Mouse (Mus musculus): ENCODE measurements around the gene Foxn3. TPM values are rescaled to one million over a fixed set of nuclear protein-coding genes. Genes with fewer than 3 reads are reported as not detected.

Gene Foxn3
- polyA plus RNA-seq, 1 experiment from 2014 or later = 94.3 TPM

- ATAC-seq (0 out of 2 replicates have a peak, but pooled peaks have one; percentile 25), DNase-seq (ENCODE audit: low spot score) (peak; percentile 56)
- TF ChIP-seq EP300 (IDR thresholded peaks at IDR 0.05) (no peak), CTCF (IDR thresholded peaks at IDR 0.05) (no peak)
These were observed 187.4 kb downstream of the Foxn3 start for GRCm38 (mm10) chr12:99375878-99376454.

DNA sequence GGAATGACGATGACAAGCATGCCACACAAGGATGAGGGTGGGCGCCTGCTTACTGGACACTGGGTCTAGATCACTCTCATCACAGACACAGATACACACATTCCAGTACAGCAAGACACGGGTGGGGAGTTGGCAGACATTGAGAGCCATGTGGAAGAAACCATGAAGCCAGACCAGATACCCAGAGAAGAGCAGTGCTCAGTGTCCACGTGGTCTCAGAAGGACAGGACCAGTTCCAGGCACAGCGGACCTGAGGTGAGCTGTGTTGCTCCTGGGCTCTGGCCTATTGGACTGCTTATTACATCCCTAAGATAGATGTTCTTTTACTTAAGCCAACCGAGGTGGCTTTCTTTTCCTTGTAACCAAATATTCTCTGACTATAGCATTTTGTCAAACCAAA is 188.0 kb downstream of the Foxn3 start:
- 88% methylated on average over 6 of the region's 6 CpGs for WGBS
- no peaks in the 10 kb centered on the region for H3K36me3 ChIP-seq (ENCODE audit: insufficient read depth, low read length)
- H3K4me1 ChIP-seq (ENCODE audit: insufficient read depth, low read depth, low read length) = peaks cover 2% of the 10 kb centered on the region; the same call in 1 of the 2 replicates
- DNase-seq (ENCODE audit: low spot score) (no peak), ATAC-seq (no peak)
- H3K4me3 ChIP-seq (ENCODE audit: low read depth, low read length) = no peak overlapping the region
- H3K9ac ChIP-seq (replicated peaks; ENCODE audit: low read depth) = no peak overlapping the region
- no peak overlapping the region for H3K4me2 ChIP-seq (replicated peaks; ENCODE audit: low read depth, low read length)
- no peaks in the 10 kb centered on the region for H3K27me3 ChIP-seq (replicated peaks; ENCODE audit: insufficient read depth, low read length)
- TF ChIP-seq CTCF (IDR thresholded peaks at IDR 0.05) (no peak), EP300 (IDR thresholded peaks at IDR 0.05) (no peak)
- no peak overlapping the region for H3K27ac ChIP-seq (ENCODE audit: low read length)
- H3K9me3 ChIP-seq (ENCODE audit: low read length) = no peaks in the 10 kb centered on the region

More at GRCm38 (mm10) chr12:99375878-99376454, 187.4 kb downstream of the Foxn3 start:
- Histone ChIP-seq H3K9me3 (ENCODE audit: low read length) (no peaks in the 10 kb centered on the region), H3K4me2 (replicated peaks; ENCODE audit: low read depth, low read length) (no peak overlapping the region), H3K36me3 (ENCODE audit: insufficient read depth, low read length) (no peaks in the 10 kb centered on the region), H3K27me3 (replicated peaks; ENCODE audit: insufficient read depth, low read length) (no peaks in the 10 kb centered on the region), H3K4me1 (ENCODE audit: insufficient read depth, low read depth, low read length) (peaks cover 1% of the 10 kb centered on the region; the same call in 1 of the 2 replicates), H3K27ac (ENCODE audit: low read length) (no peak overlapping the region), H3K4me3 (ENCODE audit: low read depth, low read length) (no peak overlapping the region), H3K9ac (replicated peaks; ENCODE audit: low read depth) (no peak overlapping the region)
- 72% methylated on average over 8 of the region's 8 CpGs for WGBS

- Histone ChIP-seq H3K9me3 (ENCODE audit: low read length) (no peaks in the 10 kb centered on the region), H3K27me3 (replicated peaks; ENCODE audit: insufficient read depth, low read length) (no peaks in the 10 kb centered on the region), H3K9ac (replicated peaks; ENCODE audit: low read depth) (no peak overlapping the region), H3K4me2 (replicated peaks; ENCODE audit: low read depth, low read length) (no peak overlapping the region), H3K36me3 (ENCODE audit: insufficient read depth, low read length) (no peaks in the 10 kb centered on the region), H3K4me3 (ENCODE audit: low read depth, low read length) (no peak overlapping the region), H3K27ac (ENCODE audit: low read length) (no peak overlapping the region), H3K4me1 (ENCODE audit: insufficient read depth, low read depth, low read length) (peaks cover 2% of the 10 kb centered on the region; the same call in 1 of the 2 replicates)
- 58% methylated on average over 12 of the region's 12 CpGs for WGBS
- TF ChIP-seq CTCF (IDR thresholded peaks at IDR 0.05) = no peak
- DNase-seq (ENCODE audit: low spot score) (no peak), ATAC-seq (no peak)
These were observed 189.2 kb downstream of the Foxn3 start for GRCm38 (mm10) chr12:99374099-99374600.

DNA sequence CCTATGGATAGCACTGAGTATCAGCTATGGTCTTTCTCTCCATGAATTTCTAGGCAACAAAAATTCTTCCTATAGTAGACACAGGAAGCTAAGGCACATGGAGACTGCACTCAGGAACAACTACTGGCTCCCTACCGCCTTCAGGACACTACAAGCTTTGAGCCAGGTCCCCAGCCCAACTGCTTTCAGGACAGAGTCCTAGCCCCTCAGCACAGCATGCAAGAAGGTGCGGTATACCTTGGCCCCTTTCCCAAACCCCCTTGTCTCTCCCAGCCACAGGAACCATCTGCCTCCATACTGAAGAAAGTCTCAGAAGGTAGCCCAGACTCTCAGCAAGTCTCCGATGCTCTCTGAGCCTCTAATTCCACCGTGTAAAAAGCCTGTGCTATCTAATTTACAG is 189.8 kb downstream of the Foxn3 start:
- Histone ChIP-seq H3K9me3 (ENCODE audit: low read length) (no peaks in the 10 kb centered on the region), H3K9ac (replicated peaks; ENCODE audit: low read depth) (no peak overlapping the region), H3K27me3 (replicated peaks; ENCODE audit: insufficient read depth, low read length) (no peaks in the 10 kb centered on the region), H3K4me3 (ENCODE audit: low read depth, low read length) (no peak overlapping the region), H3K4me1 (ENCODE audit: insufficient read depth, low read depth, low read length) (peaks cover 2% of the 10 kb centered on the region; the same call in 1 of the 2 replicates), H3K4me2 (replicated peaks; ENCODE audit: low read depth, low read length) (no peak overlapping the region), H3K36me3 (ENCODE audit: insufficient read depth, low read length) (no peaks in the 10 kb centered on the region), H3K27ac (ENCODE audit: low read length) (no peak overlapping the region)
- 73% methylated on average over 4 of the region's 4 CpGs for WGBS
- TF ChIP-seq CTCF (IDR thresholded peaks at IDR 0.05) (no peak), EP300 (IDR thresholded peaks at IDR 0.05) (no peak)
- DNase-seq (ENCODE audit: low spot score) (no peak), ATAC-seq (no peak)

- Histone ChIP-seq H3K9me3 (ENCODE audit: low read length) (no peaks in the 10 kb centered on the region), H3K4me3 (ENCODE audit: low read depth, low read length) (no peak overlapping the region), H3K27ac (ENCODE audit: low read length) (no peak overlapping the region), H3K27me3 (replicated peaks; ENCODE audit: insufficient read depth, low read length) (no peaks in the 10 kb centered on the region), H3K9ac (replicated peaks; ENCODE audit: low read depth) (no peak overlapping the region), H3K36me3 (ENCODE audit: insufficient read depth, low read length) (no peaks in the 10 kb centered on the region), H3K4me1 (ENCODE audit: insufficient read depth, low read depth, low read length) (peaks cover 2% of the 10 kb centered on the region; the same call in 1 of the 2 replicates), H3K4me2 (replicated peaks; ENCODE audit: low read depth, low read length) (no peak overlapping the region)
- peak; percentile 54 for TF ChIP-seq EP300 (IDR thresholded peaks at IDR 0.05)
- TF ChIP-seq CTCF (IDR thresholded peaks at IDR 0.05) = no peak
- WGBS = 33% methylated on average over 5 of the region's 5 CpGs
- DNase-seq (ENCODE audit: low spot score) = no peak
- peak; percentile 39 for ATAC-seq
These were observed 191.9 kb downstream of the Foxn3 start for GRCm38 (mm10) chr12:99371500-99371899.

GRCm38 (mm10) chr12:99368251-99368650 is 195.1 kb downstream of the Foxn3 start:
- ATAC-seq (no peak), DNase-seq (ENCODE audit: low spot score) (no peak)
- no peaks in the 10 kb centered on the region for H3K36me3 ChIP-seq (ENCODE audit: insufficient read depth, low read length)
- no peaks in the 10 kb centered on the region for H3K9me3 ChIP-seq (ENCODE audit: low read length)
- no peak overlapping the region for H3K4me2 ChIP-seq (replicated peaks; ENCODE audit: low read depth, low read length)
- H3K27me3 ChIP-seq (replicated peaks; ENCODE audit: insufficient read depth, low read length) = no peaks in the 10 kb centered on the region
- TF ChIP-seq EP300 (IDR thresholded peaks at IDR 0.05) (no peak), CTCF (IDR thresholded peaks at IDR 0.05) (no peak)
- H3K27ac ChIP-seq (ENCODE audit: low read length) = no peak overlapping the region
- no peak overlapping the region for H3K4me3 ChIP-seq (ENCODE audit: low read depth, low read length)
- peaks cover 2% of the 10 kb centered on the region; the same call in 1 of the 2 replicates for H3K4me1 ChIP-seq (ENCODE audit: insufficient read depth, low read depth, low read length)
- H3K9ac ChIP-seq (replicated peaks; ENCODE audit: low read depth) = no peak overlapping the region
- 93% methylated on average over 10 of the region's 10 CpGs for WGBS
